Mouse (Mus musculus) left cerebral cortex, adult 9 months (tissue): ENCODE results near the gene Vmn2r2.

Experiments used
- DNase-seq, 2 experiments: peaks; one replicate each; pipeline ENCODE4 v3.0.0; 2022; ENCODE audit warnings: low spot score in 2 of 2

Gene Vmn2r2

DNA sequence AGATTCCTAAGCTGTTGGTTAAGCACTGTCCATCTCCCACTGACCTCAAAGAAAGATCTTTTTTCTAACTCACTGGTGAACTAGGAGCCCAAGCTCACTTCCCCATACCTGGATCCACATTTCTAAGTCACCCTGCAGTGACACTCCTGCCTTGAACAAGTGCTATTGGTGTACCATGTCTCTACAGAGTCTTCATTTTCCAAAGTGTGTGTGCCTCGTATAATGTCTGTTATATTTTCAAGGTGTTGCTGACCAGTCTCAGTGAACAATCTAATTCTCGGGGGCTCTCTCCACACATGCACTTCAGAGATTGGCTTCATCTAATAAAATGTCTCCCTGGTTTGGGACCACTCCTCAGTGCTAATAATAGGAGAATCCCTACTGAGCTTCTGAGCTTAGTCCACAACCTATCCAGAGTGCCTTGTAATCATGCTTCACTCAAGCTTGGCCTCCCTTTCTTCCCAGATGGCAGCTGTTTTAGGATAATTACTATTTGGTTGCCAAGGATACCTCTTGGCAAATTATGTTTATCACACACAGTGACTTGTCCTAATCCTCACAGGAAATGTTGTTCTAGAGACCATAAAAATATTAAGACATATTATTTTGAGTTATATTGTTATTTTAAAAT is at the start of gene Vmn2r2:
TSS of gene Vmn2r2 (minus strand) at position 51 of the 631 bp plus-strand sequence.
- no peak for DNase-seq

DNA sequence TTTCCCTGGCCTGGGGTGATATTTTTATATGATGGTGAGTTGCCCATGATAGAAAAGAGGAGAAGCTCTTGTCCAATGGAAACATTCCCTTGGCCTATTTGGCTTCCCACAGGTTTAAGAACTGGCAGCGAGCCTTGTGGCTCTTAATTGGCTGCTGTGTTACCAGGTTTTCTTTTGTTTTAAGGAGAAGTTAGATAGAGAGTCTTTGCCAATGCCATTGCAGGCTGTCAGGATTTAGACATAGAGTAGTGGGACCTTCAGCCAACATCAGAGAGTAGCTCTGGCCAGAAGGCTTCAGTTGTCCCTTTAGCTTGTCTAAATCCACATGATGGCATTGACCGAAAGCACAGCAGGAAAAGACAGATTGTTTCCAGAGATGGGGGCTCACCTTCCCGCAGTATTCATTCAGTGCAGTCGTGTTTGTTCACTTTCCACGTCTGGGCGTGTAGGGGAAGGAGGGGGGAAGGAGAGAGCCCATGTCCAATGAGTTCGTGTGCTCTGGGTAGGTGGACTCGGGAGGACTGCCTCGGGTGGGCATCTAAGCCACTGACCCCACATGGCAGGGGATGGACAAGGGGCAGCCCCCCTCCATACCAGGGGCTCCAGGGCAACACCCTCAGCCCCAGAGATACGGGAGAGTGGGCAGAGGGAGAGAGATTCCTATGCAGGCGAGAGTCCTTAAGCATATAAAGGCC is 28.2 kb downstream of the Vmn2r2 start:
- peak in 1 of 2 experiments; percentile 6 for DNase-seq

DNA sequence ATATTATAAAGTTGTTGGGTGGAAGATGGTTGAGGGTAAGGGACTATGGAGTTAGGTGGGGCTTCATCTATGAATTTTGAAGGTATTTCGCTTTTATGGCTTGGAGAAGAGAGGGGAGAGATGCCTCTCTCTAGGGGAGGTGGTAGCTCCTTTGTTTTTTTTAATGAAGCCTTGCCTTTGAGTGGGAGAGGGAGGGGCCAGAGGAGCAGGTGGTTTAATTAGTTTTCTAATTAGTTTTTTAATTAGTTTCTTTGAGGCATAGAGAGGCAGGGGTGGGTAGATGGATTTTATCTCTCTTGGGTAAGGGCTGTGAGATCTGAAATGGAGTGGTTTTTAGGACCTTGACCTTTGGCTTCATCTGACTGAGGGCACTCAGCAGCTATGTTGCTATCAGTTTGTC is 29.0 kb downstream of the Vmn2r2 start:
- DNase-seq: no peak

DNA sequence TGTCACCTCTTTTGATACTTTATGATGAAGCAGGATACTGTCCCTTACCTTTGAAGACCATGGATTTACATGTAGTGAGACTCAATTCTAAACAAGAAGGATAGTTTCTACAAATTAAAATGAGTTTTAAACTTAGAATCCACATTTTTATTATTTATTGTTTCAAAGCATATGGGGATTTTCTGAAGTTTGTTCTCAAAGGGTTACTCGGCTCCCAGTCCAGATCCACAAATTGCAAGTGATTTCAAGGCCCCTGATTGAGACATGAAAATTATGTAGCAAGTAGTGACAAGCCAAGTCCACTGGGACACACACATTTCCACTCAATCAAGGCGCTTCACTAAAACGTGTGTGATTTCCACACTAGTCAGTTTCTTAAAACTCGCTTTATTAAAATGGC is 60.5 kb downstream of the Vmn2r2 start, which contains the start of gene Vmn2r1:
TSS of gene Vmn2r1 (plus strand) at position 301 of the 400 bp plus-strand sequence.
- no peak for DNase-seq
